Mouse (Mus musculus): ENCODE measurements around the gene Mepce.

Mepce gene

DNA sequence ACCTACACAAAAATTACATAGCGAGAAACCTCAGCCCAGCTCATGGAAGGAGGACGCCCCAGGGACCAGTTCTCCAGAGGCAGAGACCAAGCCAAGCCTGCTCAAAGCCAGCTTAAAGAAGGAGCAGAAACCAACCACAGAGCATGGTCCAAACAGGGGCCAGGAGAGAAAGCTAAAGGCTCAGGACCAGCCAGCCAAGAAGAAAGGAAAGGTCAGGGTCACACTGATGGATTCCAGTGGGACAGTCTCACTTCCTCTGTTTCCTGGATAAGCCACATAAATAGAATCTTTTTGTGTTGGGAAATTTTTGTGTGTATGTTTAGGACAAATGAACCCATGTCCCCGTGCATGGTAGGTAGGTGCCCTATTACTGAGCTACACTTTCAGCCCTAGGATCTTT is 9.2 kb upstream of the Mepce start:
- ChIA-PET POLR2A (interaction anchor here in 2 of 4 experiments (0.9 to 2.0 kb wide), 2 partner anchors 9 to 10 kb away, joined by 3 to 4 read pairs; partner anchors contain the start of genes Mepce (in 1 of the 2) and Zcwpw1 (in 1 of the 2)), CTCF (interaction anchor here in 1 of 4 experiments (0.6 kb wide), 1 partner anchor 243 kb away, joined by 3 read pairs; the partner anchor contains the start of gene Actl6b)

DNA sequence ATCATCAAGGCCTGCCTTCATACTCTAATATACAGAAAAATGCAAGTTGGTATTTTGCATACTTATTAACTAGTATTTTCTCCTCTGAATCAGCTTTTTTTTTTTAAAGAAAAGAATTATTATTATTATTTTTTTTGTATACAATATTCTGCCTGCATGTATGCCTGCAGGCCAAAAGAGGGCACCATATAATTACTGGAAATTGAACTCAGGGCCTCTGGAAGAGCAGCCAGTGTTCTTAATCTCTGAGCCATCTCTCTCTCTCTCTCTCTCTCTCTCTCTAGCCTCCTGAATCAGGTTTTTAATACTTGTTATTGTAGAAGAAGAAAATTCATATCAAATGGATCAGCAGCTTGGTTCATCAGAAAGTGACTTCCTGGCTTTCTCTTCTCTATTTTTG is 4.1 kb upstream of the Mepce start:
- ChIA-PET CTCF (no interaction called here), POLR2A (no interaction called here)

DNA sequence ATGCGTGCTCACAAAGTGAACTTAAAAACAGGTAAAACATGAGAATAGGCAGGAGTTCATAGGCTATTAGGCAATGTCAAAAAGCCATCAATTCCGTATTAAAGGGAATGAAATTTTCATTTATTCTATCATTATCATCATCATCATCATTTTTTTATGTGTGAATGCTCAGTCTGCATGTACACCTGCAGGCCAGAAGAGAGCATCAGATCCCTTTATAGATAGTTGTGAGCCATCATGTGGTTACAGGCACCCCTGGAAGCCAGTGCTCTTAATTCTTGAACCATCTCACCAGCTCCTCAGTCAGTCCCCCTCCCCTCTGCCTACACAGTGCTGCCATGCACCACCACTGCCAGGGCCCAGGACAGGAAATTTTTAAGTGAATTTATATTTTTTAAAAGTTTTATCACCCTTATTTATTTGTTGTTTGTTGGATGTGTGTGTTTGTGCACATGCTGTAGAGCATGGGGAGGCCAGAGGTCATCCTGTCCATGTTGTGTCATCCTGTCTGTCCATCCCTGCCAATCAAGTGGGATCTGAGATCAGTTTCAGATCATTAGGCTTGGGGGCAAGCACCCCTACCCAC is 1.6 kb upstream of the Mepce start:
- CTCF ChIA-PET, result no interaction called here
- POLR2A ChIA-PET, result no interaction called here

DNA sequence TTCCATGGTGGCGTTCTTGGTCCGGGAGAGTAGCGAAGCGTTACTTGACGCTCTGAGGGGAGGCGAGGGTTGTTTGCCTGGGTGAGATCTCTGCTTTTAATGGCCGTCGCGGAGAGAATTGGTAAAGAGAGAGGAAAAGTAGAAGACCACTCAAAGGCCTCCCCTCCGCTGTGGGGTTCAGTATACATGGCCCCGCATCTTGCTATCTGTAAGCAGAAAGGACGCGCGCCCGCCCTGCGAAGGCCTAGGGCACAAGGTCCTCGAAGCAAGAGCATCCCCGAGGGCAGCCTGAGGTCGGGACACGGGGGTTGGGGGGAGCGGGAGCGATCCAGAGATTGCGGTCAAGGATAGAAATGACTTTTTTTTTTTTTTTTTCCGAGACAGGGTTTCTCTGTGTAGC is 716 bp upstream of the Mepce start:
- ChIA-PET POLR2A (interaction anchor here in 1 of 4 experiments (2.9 to 3.4 kb wide), 2 partner anchors 11 to 286 kb away, joined by 22 to 52 read pairs; partner anchors contain the start of genes Pop7 and Ppp1r35), CTCF (no interaction called here)

DNA sequence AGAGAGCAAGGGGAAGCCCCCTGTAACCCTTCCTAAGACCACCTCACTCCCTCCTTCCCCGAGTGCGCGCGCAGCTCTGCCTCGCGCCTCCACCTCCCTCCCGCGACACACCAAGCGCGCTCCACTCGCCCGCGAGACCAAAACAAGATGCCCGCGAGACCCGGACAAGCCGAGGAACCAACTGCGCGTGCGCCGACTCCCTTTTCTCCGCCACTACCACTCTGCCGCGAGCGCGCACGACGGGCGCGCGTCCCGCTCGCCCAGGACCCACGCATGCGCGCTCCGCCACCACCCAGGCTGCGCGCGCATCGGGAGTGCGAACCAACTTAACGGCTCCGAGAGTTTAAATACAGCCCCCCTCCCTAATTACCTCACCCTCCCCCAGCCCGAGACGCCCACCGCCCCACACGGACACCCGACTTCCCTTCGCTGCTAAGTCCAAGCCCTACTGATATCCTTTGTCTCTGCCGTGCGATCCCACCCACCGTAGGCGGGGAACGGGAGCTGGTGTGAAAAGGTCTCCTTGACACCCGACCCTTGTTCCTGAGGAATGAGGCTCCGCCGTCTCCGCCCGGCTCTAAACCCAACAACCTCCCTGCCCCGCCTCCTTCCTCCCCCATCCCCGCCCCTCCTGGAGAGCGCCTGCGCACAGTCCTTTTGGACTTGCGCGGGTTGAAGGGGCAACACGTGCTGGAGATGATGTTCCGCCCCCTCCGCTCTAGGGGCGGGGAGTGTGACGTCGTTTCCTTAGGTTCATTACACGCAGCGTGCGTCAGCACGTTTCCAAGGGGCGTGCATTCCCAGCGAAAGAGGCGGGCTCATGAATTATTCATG is 1.1 kb downstream of the Mepce start:
- ChIA-PET CTCF (interaction anchor here in 2 of 4 experiments (0.6 to 1.9 kb wide), 5 partner anchors 16 to 430 kb away, joined by 3 to 6 read pairs (median 3); no protein-coding TSS in a partner anchor), POLR2A (interaction anchor here (0.5 to 4.6 kb wide), 44 partner anchors 9 to 1851 kb away, joined by 3 to 52 read pairs (median 3); partner anchors contain the start of genes Pop7 (in 2 of the 4), Zkscan1 (in 2 of the 4), Agfg2 (in 1 of the 4) and Ephb4 (in 1 of the 4))

DNA sequence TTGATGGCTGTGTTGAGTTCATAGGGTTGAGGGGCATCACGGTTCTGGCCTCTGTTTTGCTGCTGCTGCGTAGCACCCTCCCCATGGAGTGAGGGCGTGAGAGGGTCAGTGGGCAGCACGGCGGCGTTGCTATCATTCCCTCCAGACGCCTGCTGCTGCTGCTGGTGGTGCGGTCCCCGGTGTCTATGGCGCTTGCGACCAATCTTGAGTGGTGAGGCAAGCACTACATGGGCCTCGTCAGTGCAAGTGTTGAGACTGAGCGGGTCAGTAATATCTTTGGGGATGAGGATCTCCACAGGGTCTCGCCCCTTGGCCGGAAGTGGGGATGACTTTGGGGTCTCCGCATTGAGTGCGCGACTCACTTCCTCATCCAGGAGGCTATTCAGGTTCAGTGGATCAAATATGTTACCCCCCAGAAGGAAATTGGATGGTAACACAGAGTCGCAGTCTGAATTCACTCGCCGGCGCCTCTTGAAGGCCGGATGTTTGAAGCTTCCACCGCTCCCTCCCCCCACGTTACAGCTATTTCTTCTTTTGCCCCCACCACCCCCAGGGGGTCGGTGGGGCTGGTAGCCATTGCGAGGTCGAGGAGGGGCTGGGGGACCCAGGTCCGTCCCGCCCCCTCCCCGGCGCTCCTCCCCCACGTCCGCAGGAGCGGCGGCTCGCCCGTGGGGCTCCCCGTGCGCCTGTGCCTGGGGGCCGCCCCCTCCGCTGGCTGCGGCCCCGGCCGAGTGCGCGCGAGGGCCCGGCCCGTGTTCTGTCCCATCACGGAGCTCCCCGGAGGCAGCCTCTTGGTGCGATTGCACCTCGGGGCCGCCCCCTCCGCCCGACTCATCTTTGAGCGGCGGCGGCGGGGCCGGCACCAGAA is 2.1 kb downstream of the Mepce start:
- POLR2A ChIA-PET, result interaction anchor here in 3 of 4 experiments (0.6 to 4.6 kb wide), 26 partner anchors 8 to 448 kb away, joined by 3 to 52 read pairs (median 4); partner anchors contain the start of genes Fbxo24 (in 2 of the 3), Lrch4 (in 2 of the 3), Pop7 (in 2 of the 3) and Zkscan1 (in 2 of the 3)

DNA sequence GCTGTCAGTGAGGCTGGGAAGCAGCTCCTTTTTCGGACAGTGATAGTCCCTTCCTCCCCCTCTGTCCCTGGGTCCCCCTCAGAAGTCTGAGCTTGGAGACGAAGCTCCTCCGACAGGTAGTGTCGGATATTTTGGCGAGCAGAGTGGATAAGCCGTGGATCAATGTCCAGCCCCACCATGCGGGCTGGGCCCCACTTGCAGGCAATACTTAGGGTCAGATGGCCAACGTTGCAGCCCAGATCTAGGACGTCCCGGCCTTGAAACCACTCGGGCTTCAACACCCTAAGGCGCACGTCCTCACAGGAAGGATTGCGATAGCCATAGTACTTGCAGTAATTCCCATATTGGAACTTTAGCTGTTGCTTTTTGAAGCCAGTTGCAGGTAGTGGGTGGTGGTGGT is 2.9 kb downstream of the Mepce start:
- POLR2A ChIA-PET, result interaction anchor here in 1 of 4 experiments (1.2 to 4.6 kb wide), 4 partner anchors 10 to 300 kb away, joined by 3 to 44 read pairs (median 4); partner anchors contain the start of genes Fbxo24, Lrch4, Nyap1 and Zkscan1
- CTCF ChIA-PET, result interaction anchor here in 3 of 4 experiments (0.5 to 0.7 kb wide), 3 partner anchors 29 to 184 kb away, joined by 3 to 4 read pairs (median 3); no protein-coding TSS in a partner anchor

More for the DNA sequence above, 2.1 kb downstream of the Mepce start:
- CTCF ChIA-PET, result interaction anchor here in 1 of 4 experiments (1.9 kb wide), 1 partner anchor 15 kb away, joined by 6 read pairs; no protein-coding TSS in a partner anchor

DNA sequence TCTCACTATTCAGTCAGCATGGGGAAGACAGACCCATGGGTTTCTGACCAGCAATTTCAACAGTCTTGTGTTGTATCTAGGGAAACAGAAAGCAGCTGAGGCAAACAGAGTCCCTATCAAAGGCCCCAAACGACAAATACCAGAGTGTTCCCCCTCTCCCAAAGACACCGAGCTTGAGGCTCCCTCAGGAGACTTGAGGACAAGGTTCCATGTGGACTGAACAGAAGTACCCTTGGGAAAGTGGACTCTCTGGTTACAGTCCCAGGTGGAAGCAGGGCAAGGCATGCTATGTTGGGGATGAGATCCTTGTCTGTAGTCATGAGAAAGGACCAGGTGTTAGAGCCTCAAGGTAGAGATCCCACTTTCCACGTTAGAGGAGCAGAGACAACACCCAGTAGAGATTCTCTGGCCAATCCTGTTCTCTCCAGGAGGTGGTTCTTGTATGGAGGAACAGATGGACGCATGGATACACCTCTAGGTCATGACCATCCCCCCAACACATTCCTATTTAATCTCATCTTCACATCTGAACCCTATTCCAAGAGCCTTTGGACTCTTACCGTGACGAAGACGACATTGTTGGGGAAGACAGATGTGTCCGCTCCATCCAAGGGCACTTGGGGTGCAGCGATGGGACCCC is 3.4 kb downstream of the Mepce start:
- POLR2A ChIA-PET, result interaction anchor here in 2 of 4 experiments (0.7 to 4.6 kb wide), 4 partner anchors 9 to 156 kb away, joined by 3 to 44 read pairs (median 4); partner anchors contain the start of genes Fbxo24 (in 1 of the 2), Lrch4 (in 1 of the 2) and Nyap1 (in 1 of the 2)
- CTCF ChIA-PET, result interaction anchor here in 3 of 4 experiments (0.5 to 0.7 kb wide), 4 partner anchors 29 to 623 kb away, joined by 3 to 4 read pairs (median 3); no protein-coding TSS in a partner anchor

DNA sequence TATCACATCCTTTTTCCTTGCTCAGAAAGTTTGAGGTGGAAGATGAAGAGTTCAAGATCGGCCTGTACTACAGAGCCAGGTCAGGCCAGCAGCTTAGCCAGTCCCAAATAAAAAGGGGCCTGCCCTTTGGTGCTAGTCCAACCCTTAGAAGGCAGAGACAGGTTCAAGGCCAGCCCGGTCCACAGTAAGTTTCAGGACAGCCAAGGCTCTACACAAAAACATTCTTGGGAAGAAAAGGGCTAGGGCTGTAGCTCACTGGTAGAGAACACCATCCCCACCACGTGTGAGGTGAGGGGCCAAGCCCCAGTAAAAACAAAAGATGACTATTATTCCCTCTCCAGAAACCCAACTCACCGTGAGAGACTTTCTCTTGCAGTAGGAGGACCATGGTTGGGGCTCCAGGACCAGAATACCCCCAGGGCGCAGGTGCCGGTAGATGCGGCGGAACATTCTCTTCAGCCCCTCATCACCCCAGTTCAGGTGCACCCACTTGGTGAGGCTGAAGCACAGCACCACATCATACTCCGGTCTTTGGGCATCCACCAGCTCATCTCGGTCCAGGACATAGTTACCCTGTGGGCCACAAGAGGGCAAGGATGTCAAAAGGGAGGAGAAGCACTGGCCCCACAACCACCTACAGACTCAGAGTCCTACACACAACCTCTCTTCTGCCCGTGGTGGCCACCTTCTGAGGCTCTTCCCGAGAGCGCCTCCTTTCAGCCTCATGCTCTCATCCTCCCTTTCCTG is 4.5 kb downstream of the Mepce start:
- POLR2A ChIA-PET, result interaction anchor here in 1 of 4 experiments (1.0 to 4.6 kb wide), 3 partner anchors 8 to 387 kb away, joined by 3 to 44 read pairs (median 3); no protein-coding TSS in a partner anchor
- CTCF ChIA-PET, result interaction anchor here in 1 of 4 experiments (0.5 to 1.6 kb wide), 4 partner anchors 23 to 721 kb away, joined by 3 to 5 read pairs (median 3); no protein-coding TSS in a partner anchor

DNA sequence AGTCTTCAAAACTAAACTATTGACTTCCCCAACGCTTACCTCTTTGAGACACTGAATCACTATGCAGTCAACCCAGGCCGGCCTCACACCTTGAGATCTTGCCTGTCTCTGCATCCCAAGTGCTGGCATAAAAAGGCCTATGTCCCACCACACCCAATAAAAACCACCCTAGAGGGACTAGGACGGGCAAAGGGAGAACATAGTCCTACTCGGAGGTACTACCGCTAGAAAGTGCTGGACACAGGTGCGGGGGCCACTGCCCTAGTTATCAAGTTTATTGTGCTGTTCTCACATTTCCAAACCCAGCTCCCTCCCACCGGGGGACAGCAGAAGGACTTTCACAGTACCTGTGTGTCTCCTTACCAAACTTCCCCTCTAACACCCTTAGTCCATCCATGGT is 5.8 kb downstream of the Mepce start:
- POLR2A ChIA-PET, result interaction anchor here in 1 of 4 experiments (0.8 to 1.3 kb wide), 3 partner anchors 8 to 260 kb away, joined by 3 read pairs; no protein-coding TSS in a partner anchor
- CTCF ChIA-PET, result interaction anchor here in 1 of 4 experiments (1.6 kb wide), 1 partner anchor 21 kb away, joined by 5 read pairs; no protein-coding TSS in a partner anchor

DNA sequence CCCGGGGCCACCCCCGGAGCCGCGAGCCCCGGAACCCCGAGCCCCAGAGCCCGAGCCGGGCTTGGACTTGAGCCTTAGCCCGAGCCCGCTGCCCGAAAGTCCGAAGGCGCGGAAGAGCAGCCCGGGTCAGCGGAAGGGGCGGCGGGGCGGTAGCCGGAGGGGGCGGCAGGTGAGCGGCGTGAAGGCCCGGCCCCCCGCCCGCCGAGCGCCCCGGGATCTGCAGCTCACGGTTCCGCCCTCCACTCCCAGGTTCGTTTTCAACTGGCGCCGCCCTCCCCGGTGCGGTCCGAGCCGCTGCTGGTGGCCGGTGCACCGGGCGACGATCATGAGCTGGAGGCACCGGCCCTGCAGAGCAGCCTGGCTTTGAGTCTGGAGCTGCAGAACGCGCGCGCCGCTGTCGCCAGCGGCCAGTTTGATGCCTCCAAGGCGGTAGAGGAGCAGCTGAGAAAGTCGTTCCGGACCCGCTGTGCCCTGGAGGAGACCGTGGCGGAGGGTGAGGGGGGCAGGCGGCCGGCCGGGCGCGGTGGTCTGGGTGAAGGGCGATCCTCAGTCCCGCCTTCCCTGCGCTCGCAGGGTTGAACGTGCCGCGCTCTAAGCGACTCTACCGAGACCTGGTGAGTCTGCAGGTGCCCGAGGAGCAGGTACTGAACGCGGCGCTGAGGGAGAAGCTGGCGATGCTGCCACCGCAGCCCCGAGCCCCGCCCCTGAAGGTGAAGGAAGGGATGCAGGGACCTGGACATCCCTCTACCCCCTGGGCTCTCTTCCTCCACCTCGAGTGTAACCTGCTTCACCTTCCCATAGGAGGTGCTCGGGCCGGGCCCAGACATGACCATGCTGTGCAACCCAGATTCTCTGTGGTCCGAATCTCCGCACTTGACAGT is 8.2 kb downstream of the Mepce start:
- POLR2A ChIA-PET, result interaction anchor here (0.5 to 4.0 kb wide), 22 partner anchors 7 to 707 kb away, joined by 3 to 52 read pairs (median 3); partner anchors contain the start of genes Agfg2 (in 1 of the 4), Mepce (in 1 of the 4), Pop7 (in 1 of the 4) and Serpine1 (in 1 of the 4)

DNA sequence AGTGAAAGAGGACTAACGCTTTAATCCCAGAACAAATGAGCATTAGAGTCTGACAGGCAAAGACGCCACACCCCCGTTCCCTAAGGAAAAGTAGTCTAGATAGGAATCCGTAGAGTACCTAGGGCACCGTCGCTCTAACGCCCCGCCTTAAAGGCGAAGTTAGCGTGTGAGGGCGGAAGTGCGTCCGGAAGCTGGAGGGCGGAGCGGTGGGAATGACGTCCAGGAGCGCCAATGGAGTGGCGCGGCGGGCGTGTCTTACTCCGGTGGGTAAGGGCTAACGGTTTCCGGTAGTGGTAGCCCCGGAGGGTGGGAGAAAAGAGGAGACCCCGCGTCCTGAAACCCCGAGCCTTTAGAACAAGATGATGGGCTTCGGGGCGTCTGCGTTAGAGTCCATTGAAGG is 8.8 kb downstream of the Mepce start, which contains the start of gene Ppp1r35:
TSS of gene Ppp1r35 (plus strand) at position 215 of the 400 bp plus-strand sequence.
- ChIA-PET POLR2A (interaction anchor here (0.5 to 4.0 kb wide), 21 partner anchors 8 to 707 kb away, joined by 3 to 52 read pairs (median 3); partner anchors contain the start of genes Agfg2 (in 1 of the 4), Mepce (in 1 of the 4), Pop7 (in 1 of the 4) and Serpine1 (in 1 of the 4)), CTCF (interaction anchor here in 3 of 4 experiments (0.5 to 1.2 kb wide), 8 partner anchors 12 to 137 kb away, joined by 3 to 5 read pairs (median 3); partner anchors contain the start of genes Nyap1 (in 1 of the 3) and Sap25 (in 1 of the 3))

More for the DNA sequence above, 8.2 kb downstream of the Mepce start:
- CTCF ChIA-PET, result interaction anchor here in 3 of 4 experiments (0.5 to 1.2 kb wide), 9 partner anchors 13 to 420 kb away, joined by 3 to 5 read pairs (median 3); partner anchors contain the start of genes Nyap1 (in 1 of the 3) and Sap25 (in 1 of the 3)

DNA sequence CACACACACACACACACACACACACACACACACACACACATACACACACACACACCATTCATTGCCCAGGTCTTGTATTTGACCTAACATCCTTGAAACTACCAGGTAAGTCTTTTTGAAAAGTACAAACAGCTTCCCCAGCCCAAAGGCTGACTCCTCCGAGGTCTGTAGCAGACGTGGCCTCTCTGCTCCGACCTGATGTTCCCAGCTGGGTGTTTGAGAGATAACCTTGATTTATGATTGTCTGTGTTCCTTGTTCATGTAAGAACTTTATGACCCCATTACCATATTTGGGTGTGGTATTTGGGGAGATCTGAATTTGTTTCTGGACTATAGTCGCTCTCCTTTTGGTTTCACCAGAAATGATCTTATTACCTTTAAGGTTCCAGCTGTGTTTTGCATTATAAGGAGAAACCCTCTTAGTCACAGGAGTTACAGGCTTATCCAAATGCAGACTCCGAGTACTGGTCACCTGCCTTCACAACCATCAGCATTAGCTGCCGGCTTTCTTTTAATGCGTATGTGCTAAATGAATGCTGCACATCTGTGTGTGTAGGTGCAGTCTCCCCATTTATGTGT is 10.1 kb downstream of the Mepce start:
- ChIA-PET CTCF (interaction anchor here in 3 of 4 experiments (0.6 to 4.0 kb wide), 16 partner anchors 9 to 473 kb away, joined by 3 to 20 read pairs (median 6); partner anchors contain the start of genes Sap25 (in 2 of the 3), Pcolce (in 1 of the 3) and Pop7 (in 1 of the 3)), POLR2A (interaction anchor here (0.5 to 6.2 kb wide), 44 partner anchors 8 to 1820 kb away, joined by 3 to 52 read pairs (median 4); partner anchors contain the start of genes Pop7 (in 3 of the 4), Tsc22d4 (in 3 of the 4), Mepce (in 2 of the 4) and Zcwpw1 (in 2 of the 4))

DNA sequence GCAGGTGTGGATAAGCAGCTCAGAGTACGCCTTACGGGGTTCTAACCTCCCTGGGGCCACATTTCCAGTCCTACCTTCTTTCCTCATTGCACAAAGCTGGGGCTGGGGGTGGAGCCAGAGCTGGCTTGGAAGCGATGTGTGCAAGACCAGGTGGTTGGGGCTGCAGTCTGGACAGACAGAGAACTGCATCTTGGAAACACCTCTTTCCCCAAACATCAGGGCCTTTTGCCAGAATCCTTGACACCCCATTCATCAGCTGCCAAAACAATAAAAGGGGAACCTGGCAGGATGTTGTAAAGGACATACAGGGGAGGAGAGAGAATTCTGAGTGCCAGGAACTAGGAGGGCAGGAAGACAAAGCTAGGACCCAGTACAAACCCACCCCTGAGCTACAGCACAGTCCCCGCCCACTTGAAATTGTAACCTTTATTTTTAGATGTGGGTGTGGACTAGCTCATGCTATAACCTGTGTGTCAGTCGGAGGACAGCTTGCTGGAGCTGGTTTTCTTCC is 11.0 kb downstream of the Mepce start:
- POLR2A ChIA-PET, result interaction anchor here (0.6 to 6.2 kb wide), 50 partner anchors 9 to 1819 kb away, joined by 3 to 52 read pairs (median 4); partner anchors contain the start of genes Pop7 (in 3 of the 4), Tsc22d4 (in 3 of the 4), Mepce (in 2 of the 4) and Zcwpw1 (in 2 of the 4)
- CTCF ChIA-PET, result interaction anchor here in 3 of 4 experiments (0.5 to 4.0 kb wide), 26 partner anchors 8 to 1960 kb away, joined by 3 to 20 read pairs (median 4); partner anchors contain the start of genes Sap25 (in 2 of the 3), Micall2 (in 1 of the 3), Nyap1 (in 1 of the 3) and Pop7 (in 1 of the 3)

Measured in embryonic stem cell, embryonic (primary cell).